Mouse (Mus musculus) stomach, embryonic 16.5 days (tissue): ENCODE measurements around the gene Hipk4. TPM values are rescaled to one million over a fixed set of nuclear protein-coding genes. Genes with fewer than 3 reads are reported as not detected.

Source experiments
- ATAC-seq: fragments of 200-750 bp; cut with Nextera tagmentation; 2 replicates; pipeline ENCODE4 v1.8.0; 2017; ENCODE audit warnings: moderate number of reproducible peaks, moderate TSS enrichment; ENCODE audit not compliant: insufficient read depth, low FRiP score
- H3K27ac ChIP-seq: fragments of 300-500 bp; sonication (generic); 2 replicates; pipeline ENCODE4 v1.5.1; 2014; ENCODE audit warnings: low read length
- H3K27me3 ChIP-seq: fragments of 300-500 bp; sonication (generic); 2 replicates; pipeline ENCODE4 v1.6.1; 2014; ENCODE audit warnings: low read length, control low read depth, mixed read lengths; ENCODE audit not compliant: control insufficient read depth, insufficient read depth
- H3K36me3 ChIP-seq: fragments of 300-500 bp; sonication (generic); 2 replicates; pipeline ENCODE4 v1.6.1; 2014; ENCODE audit warnings: low read length; ENCODE audit not compliant: control insufficient read depth, insufficient read depth
- H3K4me1 ChIP-seq: fragments of 300-500 bp; sonication (generic); 2 replicates; pipeline ENCODE4 v1.6.1; 2014; ENCODE audit warnings: low read length, control low read depth, mixed read lengths; ENCODE audit not compliant: control insufficient read depth, insufficient read depth
- H3K4me2 ChIP-seq: fragments of 300-500 bp; sonication (generic); 2 replicates; pipeline ENCODE4 v1.6.1; 2014; ENCODE audit warnings: low read depth, low read length, mixed read lengths
- H3K4me3 ChIP-seq: fragments of 300-500 bp; sonication (generic); replicated peaks from 2 replicates; pipeline ENCODE4 v1.5.1; 2014; ENCODE audit warnings: mild to moderate bottlenecking, low read length
- H3K9ac ChIP-seq: fragments of 300-500 bp; sonication (generic); 2 replicates; pipeline ENCODE4 v1.6.1; 2014; ENCODE audit warnings: low read length
- H3K9me3 ChIP-seq: fragments of 300-500 bp; sonication (generic); replicated peaks from 2 replicates; pipeline ENCODE4 v1.6.1; 2016; ENCODE audit warnings: low read length, control low read depth; ENCODE audit not compliant: control insufficient read depth
- WGBS: fragments of 180-500 bp; shearing (Covaris S2); extraction: QIAGEN DNeasy Blood & Tissue Kit; methylation state at CpG from one replicate; pipeline ENCODE4 v1.1.7; 2014; 5-methylcytosine and 5-hydroxymethylcytosine counted together
- polyA plus RNA-seq: library from polyadenylated mRNA; unstranded; fragments of >200 nt; fragmentation: Nextera tagmentation; extraction: Ambion mirVana; gene quantifications from 2 replicates; pipeline ENCODE4 v1.2.1, GENCODE M21; 2015

Hipk4 gene
- polyA plus RNA-seq, 1 experiment from 2014 or later, result 0.79 TPM

DNA sequence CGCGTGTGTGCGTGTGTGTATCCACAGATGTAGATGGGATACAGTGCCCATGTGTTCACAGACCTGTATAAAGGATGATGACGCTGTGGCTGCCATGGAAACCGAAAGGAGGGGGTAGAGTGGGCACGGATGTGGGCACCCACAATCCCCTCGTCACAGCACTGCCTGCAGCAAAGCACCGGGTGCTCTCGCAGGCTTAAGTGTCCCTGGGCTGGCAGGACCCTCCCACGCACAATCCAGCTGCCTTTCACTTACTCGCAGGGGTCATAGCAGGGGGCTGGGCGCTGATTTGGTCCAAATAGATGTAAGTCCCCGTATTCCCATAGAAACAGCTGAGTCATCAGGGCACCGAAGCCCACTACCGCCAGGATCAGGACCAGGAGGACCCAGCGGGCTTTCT lies 18.4 kb downstream of the Hipk4 start:
- 79% methylated on average over 16 of the region's 16 CpGs for WGBS
- no peak for ATAC-seq
- H3K9ac ChIP-seq, result no peak overlapping the region
- H3K36me3 ChIP-seq, result no peaks in the 10 kb centered on the region
- no peaks in the 10 kb centered on the region for H3K27me3 ChIP-seq
- H3K4me3 ChIP-seq, result no peak overlapping the region
- H3K27ac ChIP-seq, result no peak overlapping the region
- peaks cover 15% of the 10 kb centered on the region for H3K4me1 ChIP-seq
- no peaks in the 10 kb centered on the region for H3K9me3 ChIP-seq
- no peak overlapping the region for H3K4me2 ChIP-seq

DNA sequence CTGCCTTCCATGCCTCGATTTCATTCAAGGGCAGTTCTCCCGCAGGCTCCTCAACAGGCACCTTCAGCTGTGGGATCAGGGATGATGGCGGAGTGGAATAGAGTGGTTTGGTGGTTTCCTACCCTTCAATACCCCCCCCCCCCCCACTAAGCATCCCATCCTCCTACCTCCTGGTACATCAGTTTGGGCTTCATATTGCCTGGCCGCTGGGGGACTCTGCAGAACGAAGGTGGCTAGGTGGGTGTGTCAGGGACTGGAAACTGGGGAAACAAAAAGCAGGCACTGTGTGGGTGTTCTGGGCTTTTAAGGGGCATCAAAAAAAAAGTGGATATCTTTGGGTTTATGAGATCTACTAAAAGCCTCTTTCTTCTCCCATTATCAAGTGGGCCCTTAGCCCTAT lies 18.9 kb downstream of the Hipk4 start:
- H3K9me3 ChIP-seq, result no peaks in the 10 kb centered on the region
- H3K4me3 ChIP-seq, result peak overlapping the region; percentile 63
- WGBS, result 60% methylated on average over 5 of the region's 5 CpGs
- H3K27ac ChIP-seq, result no peak overlapping the region
- H3K36me3 ChIP-seq, result no peaks in the 10 kb centered on the region
- no peaks in the 10 kb centered on the region for H3K27me3 ChIP-seq
- no peak for ATAC-seq
- peak overlapping the region; percentile 83 for H3K9ac ChIP-seq
- H3K4me1 ChIP-seq, result peaks cover 15% of the 10 kb centered on the region
- H3K4me2 ChIP-seq, result peak overlapping the region; percentile 97

DNA sequence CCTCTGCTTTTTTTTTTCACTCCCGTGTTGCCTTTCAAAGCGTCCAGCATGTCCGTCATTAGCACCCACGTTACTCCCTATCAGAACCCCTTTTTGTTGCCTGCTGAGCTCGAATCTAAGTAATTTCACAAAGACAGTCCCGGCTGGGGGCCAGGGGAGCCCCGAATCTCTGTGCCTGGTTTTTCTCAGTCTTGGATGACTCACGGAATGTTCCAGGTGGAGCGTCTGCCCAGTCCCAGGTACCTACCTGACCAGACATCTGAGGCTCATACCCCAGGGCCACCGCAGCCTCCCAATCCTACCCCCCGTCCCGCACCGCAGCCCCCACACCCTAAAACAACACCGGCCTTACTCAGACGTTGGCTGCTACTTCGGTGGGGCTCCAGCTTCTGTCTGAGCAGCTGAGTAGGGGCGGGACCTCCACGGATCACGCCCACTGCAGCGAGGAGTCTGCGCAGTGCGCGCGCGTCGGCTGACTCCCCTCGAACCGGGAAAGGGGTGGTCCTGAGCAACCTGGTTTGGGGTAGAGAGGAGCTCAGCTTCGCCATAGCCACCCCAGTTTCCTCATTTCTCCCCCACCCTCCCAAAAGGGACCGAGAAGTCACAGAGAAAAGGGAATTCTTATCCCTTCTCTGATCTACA lies 19.4 kb downstream of the Hipk4 start:
- Histone ChIP-seq H3K9ac (peak overlapping the region; percentile 83), H3K27me3 (no peaks in the 10 kb centered on the region), H3K27ac (peak overlapping the region; percentile 52), H3K9me3 (no peaks in the 10 kb centered on the region), H3K4me3 (peak overlapping the region; percentile 63), H3K36me3 (no peaks in the 10 kb centered on the region), H3K4me2 (peak overlapping the region; percentile 97), H3K4me1 (peaks cover 15% of the 10 kb centered on the region)
- peak; percentile 92 for ATAC-seq
- 1% methylated on average over 30 of the region's 30 CpGs for WGBS

DNA sequence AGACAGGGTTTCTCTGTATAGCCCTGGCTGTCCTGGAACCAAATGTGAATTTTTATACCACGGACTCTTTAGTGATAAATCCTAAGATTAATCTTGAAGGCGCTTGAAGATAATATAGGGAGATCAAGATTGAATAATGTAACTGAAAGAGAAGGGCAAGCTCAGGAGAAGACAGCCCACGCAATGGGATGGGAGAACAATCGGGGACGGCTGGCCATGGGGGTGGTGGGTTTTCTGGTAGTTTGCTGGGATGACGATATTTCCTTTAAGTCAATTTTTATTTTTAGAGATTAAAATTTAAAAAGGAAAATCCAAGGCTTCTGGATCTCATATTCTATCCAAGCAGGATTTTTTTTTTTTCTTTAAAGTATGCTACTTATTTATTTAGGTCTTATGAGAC lies 20.0 kb downstream of the Hipk4 start:
- no peaks in the 10 kb centered on the region for H3K9me3 ChIP-seq
- H3K36me3 ChIP-seq, result no peaks in the 10 kb centered on the region
- peaks cover 15% of the 10 kb centered on the region for H3K4me1 ChIP-seq
- H3K4me2 ChIP-seq, result peak overlapping the region; percentile 97
- 21% methylated on average over 6 of the region's 6 CpGs for WGBS
- peak overlapping the region; percentile 83 for H3K9ac ChIP-seq
- no peak for ATAC-seq
- no peaks in the 10 kb centered on the region for H3K27me3 ChIP-seq
- peak overlapping the region; percentile 63 for H3K4me3 ChIP-seq
- peak overlapping the region; percentile 52 for H3K27ac ChIP-seq

DNA sequence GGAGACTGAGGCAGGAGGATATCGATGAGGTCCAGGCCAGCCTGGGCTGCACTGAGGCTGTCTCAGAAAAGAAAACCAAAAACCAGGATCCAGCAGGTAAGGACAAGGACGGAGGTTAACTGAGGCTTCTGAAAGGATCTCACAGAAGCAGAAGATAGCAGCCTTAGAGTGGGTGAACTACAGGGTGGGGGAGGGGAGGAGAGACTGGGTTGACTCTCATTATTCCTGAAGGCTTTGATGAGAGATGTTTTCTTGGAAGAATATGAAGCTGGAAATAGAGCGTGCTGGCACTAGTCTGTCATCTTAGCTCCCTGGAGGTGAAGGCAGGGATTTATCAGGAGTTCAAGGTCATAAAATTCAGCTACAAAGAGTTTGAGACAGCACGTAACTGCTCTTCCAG lies 20.8 kb downstream of the Hipk4 start:
- no peak for ATAC-seq
- no peaks in the 10 kb centered on the region for H3K36me3 ChIP-seq
- H3K4me3 ChIP-seq, result no peak overlapping the region
- no peak overlapping the region; the same call in 1 of the 2 replicates for H3K9ac ChIP-seq
- H3K9me3 ChIP-seq, result no peaks in the 10 kb centered on the region
- 82% methylated on average over 4 of the region's 4 CpGs for WGBS
- peak overlapping the region; percentile 49; the same call in 1 of the 2 replicates for H3K27ac ChIP-seq
- H3K4me2 ChIP-seq, result no peak overlapping the region
- H3K27me3 ChIP-seq, result no peaks in the 10 kb centered on the region
- H3K4me1 ChIP-seq, result peaks cover 15% of the 10 kb centered on the region

DNA sequence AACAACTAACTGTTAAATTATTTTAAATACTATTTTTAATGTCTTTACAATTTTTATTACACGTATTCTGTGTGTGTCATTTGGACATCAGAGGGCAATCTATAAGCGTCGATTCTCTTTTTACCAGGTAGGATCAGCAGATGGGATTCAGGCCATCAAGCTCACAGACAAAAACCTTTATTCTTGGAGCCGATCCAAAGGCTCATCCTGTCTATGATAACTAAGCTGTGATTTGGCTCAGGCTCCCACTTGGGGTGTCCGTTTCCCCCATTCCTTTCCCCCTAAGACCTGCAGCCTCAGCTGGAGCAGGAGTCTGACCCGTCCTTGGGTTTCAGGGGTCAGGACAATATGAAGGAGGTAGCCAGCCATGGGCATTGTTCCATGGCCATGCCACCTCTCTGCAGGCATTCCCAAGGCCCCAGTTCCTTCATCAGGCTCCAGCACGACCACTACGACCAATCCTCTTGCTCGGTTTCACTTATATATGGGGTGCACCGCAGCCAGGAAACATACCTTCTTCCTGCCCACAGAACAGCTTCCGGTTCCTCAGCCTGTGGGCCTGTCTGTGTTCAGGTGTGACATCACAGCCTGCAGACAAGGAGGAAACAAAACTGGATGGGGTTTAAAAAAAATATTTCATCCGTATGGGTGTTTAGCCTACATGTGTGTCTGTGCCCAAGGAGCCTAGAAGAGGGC lies 21.8 kb downstream of the Hipk4 start:
- Histone ChIP-seq H3K4me1 (peaks cover 15% of the 10 kb centered on the region), H3K4me3 (no peak overlapping the region), H3K9ac (no peak overlapping the region), H3K27me3 (no peaks in the 10 kb centered on the region), H3K4me2 (no peak overlapping the region), H3K27ac (no peak overlapping the region), H3K36me3 (no peaks in the 10 kb centered on the region), H3K9me3 (no peaks in the 10 kb centered on the region)
- ATAC-seq, result no peak
- WGBS, result 73% methylated on average over 12 of the region's 12 CpGs

DNA sequence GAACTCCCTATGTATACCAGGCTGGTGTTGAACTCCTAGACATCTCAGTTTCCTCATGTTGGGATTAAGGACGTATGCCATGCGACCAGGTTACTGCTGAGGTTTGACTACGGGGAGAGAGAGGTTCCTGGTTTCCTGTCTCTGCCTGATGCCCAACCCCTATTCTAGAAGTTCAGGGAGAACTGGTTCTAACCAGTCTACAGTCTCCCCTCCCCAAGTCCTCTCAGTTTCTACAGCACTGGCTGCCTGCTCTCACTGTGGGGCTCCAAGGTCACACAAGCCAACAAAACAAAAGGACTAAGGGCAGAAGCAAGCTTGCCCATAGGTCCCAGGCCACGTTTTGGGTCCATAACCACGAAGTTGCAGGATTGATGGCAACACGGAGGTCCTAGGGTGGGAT lies 26.5 kb downstream of the Hipk4 start:
- Histone ChIP-seq H3K27ac (no peak overlapping the region), H3K4me3 (no peak overlapping the region), H3K36me3 (no peaks in the 10 kb centered on the region), H3K9me3 (no peaks in the 10 kb centered on the region), H3K4me2 (no peak overlapping the region), H3K9ac (peak overlapping the region; percentile 31; the same call in 1 of the 2 replicates), H3K4me1 (peaks cover 4% of the 10 kb centered on the region; the same call in 1 of the 2 replicates), H3K27me3 (no peaks in the 10 kb centered on the region)
- WGBS, result 65% methylated on average over 6 of the region's 6 CpGs
- no peak for ATAC-seq

DNA sequence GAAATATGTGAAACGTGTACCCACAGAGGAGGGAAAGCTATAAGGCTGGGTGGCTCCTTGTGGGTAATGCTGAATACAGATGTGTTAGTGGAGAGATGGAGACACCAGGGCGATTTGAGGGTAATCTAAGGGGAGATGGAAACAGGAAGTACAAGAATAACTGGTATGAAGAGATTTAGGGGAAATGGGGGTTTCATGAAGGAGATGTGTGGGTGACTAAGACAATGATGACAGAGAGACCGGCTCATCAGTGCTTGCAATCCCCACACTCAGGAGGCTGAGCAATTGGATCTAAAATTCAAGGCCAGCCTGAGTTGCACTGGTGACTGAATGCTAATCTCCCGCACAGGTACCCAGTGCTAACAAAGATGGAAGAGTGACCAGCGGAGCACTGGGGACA lies 29.0 kb downstream of the Hipk4 start:
- H3K9ac ChIP-seq, result peak overlapping the region; percentile 75
- H3K9me3 ChIP-seq, result no peaks in the 10 kb centered on the region
- no peak overlapping the region for H3K27ac ChIP-seq

DNA sequence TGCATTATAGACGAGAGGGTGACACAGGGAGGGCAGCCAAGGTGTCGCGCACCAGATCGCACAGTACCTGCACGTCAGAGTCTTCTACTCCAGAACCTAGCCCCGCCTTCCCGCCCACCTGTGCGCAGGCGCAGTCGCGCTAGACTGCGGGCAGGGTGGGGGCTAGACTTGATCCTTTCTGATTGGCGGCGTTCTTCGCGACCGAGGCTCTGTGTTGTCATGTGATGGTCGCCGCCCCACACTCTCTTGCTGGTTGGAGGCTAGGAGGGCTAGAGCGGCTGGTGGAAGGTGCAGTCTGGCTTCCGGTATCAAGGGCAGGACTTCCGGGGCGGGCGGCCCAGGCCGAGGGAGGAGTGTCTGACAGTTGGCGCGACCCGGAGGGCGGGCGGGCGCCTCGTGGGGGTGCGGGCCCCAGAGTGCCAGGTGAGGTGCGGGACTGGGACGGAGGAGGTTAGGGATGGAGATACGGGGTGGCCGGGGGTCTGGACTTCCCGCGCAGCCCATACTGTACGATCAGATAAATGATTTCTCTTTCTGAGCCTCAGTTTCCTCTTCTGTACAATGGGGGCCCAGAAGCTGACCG lies 30.0 kb downstream of the Hipk4 start, which contains the start of the genes Pld3 and 2310022A10Rik:
Pld3 (minus strand) TSS at position 288 of the 583 bp plus-strand sequence.
2310022A10Rik (plus strand) TSS at position 303 of the 583 bp plus-strand sequence.
- no peaks in the 10 kb centered on the region for H3K9me3 ChIP-seq
- H3K9ac ChIP-seq, result peak within 1 kb of the TSS; percentile 90
- peak within 1 kb of the TSS; percentile 95 for H3K4me3 ChIP-seq
- WGBS, result under 1% methylated on average over 41 of the region's 41 CpGs
- H3K36me3 ChIP-seq, result no peaks in the 10 kb centered on the region
- no peaks in the 10 kb centered on the region for H3K27me3 ChIP-seq
- ATAC-seq, result peak; percentile 99
- H3K4me2 ChIP-seq, result peak within 1 kb of the TSS; percentile 92
- H3K4me1 ChIP-seq, result peaks cover 4% of the 10 kb centered on the region; the same call in 1 of the 2 replicates
- peak within 1 kb of the TSS; percentile 64 for H3K27ac ChIP-seq

More for the DNA sequence above, 29.0 kb downstream of the Hipk4 start:
- 50% methylated on average over 5 of the region's 5 CpGs for WGBS
- no peak for ATAC-seq
- Histone ChIP-seq H3K4me2 (peak overlapping the region; percentile 92), H3K36me3 (no peaks in the 10 kb centered on the region), H3K27me3 (no peaks in the 10 kb centered on the region), H3K4me3 (peak overlapping the region; percentile 95), H3K4me1 (peaks cover 4% of the 10 kb centered on the region; the same call in 1 of the 2 replicates)
